ENCODE assay signal across 8 mouse cellular contexts in genomic region chr12:102757055-102757688, GRCm38 (mm10). TPM values are rescaled to one million over a fixed set of nuclear protein-coding genes. Genes with fewer than 3 reads are reported as not detected.
DNase-seq lines count a peak whose midpoint lies in the region; ATAC-seq and TF ChIP-seq lines count a peak whose summit lies in the region.

No protein-coding gene starts in this region.

- H3K27me3 ChIP-seq in heart, embryonic 16.5 days (ENCODE audit: control insufficient read depth, insufficient read depth, low read length), result no peaks in the 10 kb centered on the region
- no peaks in the 10 kb centered on the region for H3K27me3 ChIP-seq in liver, embryonic 16.5 days (ENCODE audit: control insufficient read depth, insufficient read depth, low read depth, low read length)

- H3K9ac ChIP-seq in heart, embryonic 16.5 days (ENCODE audit: low read length), result peak overlapping the region; percentile 87
- peak overlapping the region; percentile 82 for H3K9ac ChIP-seq in liver, embryonic 16.5 days (ENCODE audit: low read depth, low read length)

- DNase-seq in kidney, adult 11 months, result peak; percentile 11
- DNase-seq in kidney, adult 8-10 months, result no peak
- peak; percentile 93 for DNase-seq in testis, postnatal 10 days (ENCODE audit: low spot score)
- DNase-seq in left cerebral cortex, adult 8-10 months (ENCODE audit: low spot score in 2 of 2), result no peak
- no peak for DNase-seq in Muller cell, postnatal 12 days (ENCODE audit: inconsistent ontology term)

- peak overlapping the region; percentile 93 for H3K4me3 ChIP-seq in bone marrow macrophage, adult 2 months (ENCODE audit: insufficient read depth, low read length)
- H3K4me3 ChIP-seq in heart, embryonic 16.5 days (ENCODE audit: low read length), result peak overlapping the region; percentile 75
- peak overlapping the region; percentile 94 for H3K4me3 ChIP-seq in liver, embryonic 16.5 days (ENCODE audit: low read depth, low read length)

- ATAC-seq in heart, embryonic 16.5 days (replicated peaks; ENCODE audit: extremely low read depth, insufficient read depth, low FRiP score), result peak; percentile 82
- ATAC-seq in liver, embryonic 16.5 days (ENCODE audit: low read depth), result peak; percentile 75

- peaks cover under 1% of the 10 kb centered on the region for H3K36me3 ChIP-seq in heart, embryonic 16.5 days (ENCODE audit: control insufficient read depth, insufficient read depth)
- no peaks in the 10 kb centered on the region; the same call in 1 of the 2 replicates for H3K36me3 ChIP-seq in liver, embryonic 16.5 days (ENCODE audit: control insufficient read depth, insufficient read depth)

- WGBS in heart, embryonic 16.5 days, result 1% methylated on average over 46 of the region's 46 CpGs
- 1% methylated on average over 46 of the region's 46 CpGs for WGBS in liver, embryonic 16.5 days (ENCODE audit: insufficient replicate concordance)

- TF ChIP-seq CTCF in bone marrow macrophage, adult 2 months (IDR thresholded peaks at IDR 0.05; ENCODE audit: low read depth, low read length), result no peak

- H3K4me1 ChIP-seq in bone marrow macrophage, adult 2 months (ENCODE audit: control insufficient read depth, insufficient read depth, low read length), result peaks cover 7% of the 10 kb centered on the region
- H3K4me1 ChIP-seq in heart, embryonic 16.5 days (ENCODE audit: control insufficient read depth, insufficient read depth, low read length), result peaks cover 16% of the 10 kb centered on the region
- peaks cover 24% of the 10 kb centered on the region for H3K4me1 ChIP-seq in liver, embryonic 16.5 days (ENCODE audit: control insufficient read depth, low read depth, low read length)

- H3K9me3 ChIP-seq in heart, embryonic 16.5 days (replicated peaks; ENCODE audit: control insufficient read depth, low read length), result no peaks in the 10 kb centered on the region
- H3K9me3 ChIP-seq in liver, embryonic 16.5 days (replicated peaks; ENCODE audit: control insufficient read depth, low read length), result no peaks in the 10 kb centered on the region

- peak overlapping the region; percentile 73 for H3K27ac ChIP-seq in bone marrow macrophage, adult 2 months (ENCODE audit: insufficient read depth, low read depth, low read length)
- H3K27ac ChIP-seq in heart, embryonic 16.5 days (ENCODE audit: low read length), result peak overlapping the region; percentile 92
- peak overlapping the region; percentile 85 for H3K27ac ChIP-seq in liver, embryonic 16.5 days (ENCODE audit: low read length)

- 0 out of 2 replicates have a peak, but pooled peaks have one; percentile 25 for TF ChIP-seq POLR2A in bone marrow macrophage, adult 2 months (IDR thresholded peaks at IDR 0.05; ENCODE audit: borderline replicate concordance, low read depth, low read length)

- H3K4me2 ChIP-seq in heart, embryonic 16.5 days (ENCODE audit: low read depth, low read length), result peak overlapping the region; percentile 85
- peak overlapping the region; percentile 82 for H3K4me2 ChIP-seq in liver, embryonic 16.5 days (ENCODE audit: low read depth, low read length)

RNA-seq across cellular contexts. Expression of gene Gm28051, which starts 0.4 kb away (rescaled TPM):
- not detected in 2 replicates for polyA plus RNA-seq in bone marrow macrophage, adult 2 months (2012; ENCODE audit: insufficient read depth, insufficient read length, missing spikeins)
- not detected in 2 replicates for polyA plus RNA-seq in heart, embryonic 16.5 days (2015; fragmentation: Nextera tagmentation; extraction: Ambion mirVana)
- polyA plus RNA-seq in liver, embryonic 16.5 days (2015; fragmentation: Nextera tagmentation; extraction: Ambion mirVana), result not detected in 2 replicates
- not detected for total RNA-seq in left cerebral cortex, adult 8-10 months (2022)

RNA-seq across cellular contexts. Expression of gene Gon7, which starts 0.4 kb away (rescaled TPM):
- polyA plus RNA-seq in bone marrow macrophage, adult 2 months (2012; ENCODE audit: insufficient read depth, insufficient read length, missing spikeins), result 9.9 and 14.3 TPM in 2 replicates
- 20.0 and 27.2 TPM in 2 replicates for polyA plus RNA-seq in heart, embryonic 16.5 days (2015; fragmentation: Nextera tagmentation; extraction: Ambion mirVana)
- polyA plus RNA-seq in liver, embryonic 16.5 days (2015; fragmentation: Nextera tagmentation; extraction: Ambion mirVana), result 10.1 and 13.0 TPM in 2 replicates
- 10 to 100 TPM; 12.7 to 15.0 (median 13.4) TPM for total RNA-seq in left cerebral cortex, adult 8-10 months (2022)

RNA-seq across cellular contexts. Expression of gene Ubr7, which starts 0.6 kb away (rescaled TPM):
- polyA plus RNA-seq in bone marrow macrophage, adult 2 months (2012; ENCODE audit: insufficient read depth, insufficient read length, missing spikeins), result 16.1 and 17.9 TPM in 2 replicates
- 33.0 and 33.3 TPM in 2 replicates for polyA plus RNA-seq in heart, embryonic 16.5 days (2015; fragmentation: Nextera tagmentation; extraction: Ambion mirVana)
- polyA plus RNA-seq in liver, embryonic 16.5 days (2015; fragmentation: Nextera tagmentation; extraction: Ambion mirVana), result 17.5 and 17.6 TPM in 2 replicates
- total RNA-seq in left cerebral cortex, adult 8-10 months (2022), result 10 to 100 TPM; 30.1 to 31.7 (median 31.3) TPM

RNA-seq across cellular contexts. Expression of gene Gm20604, which starts 1.3 kb away (rescaled TPM):
- polyA plus RNA-seq in bone marrow macrophage, adult 2 months (2012; ENCODE audit: insufficient read depth, insufficient read length, missing spikeins), result 5.0 and 7.7 TPM in 2 replicates
- 16.7 and 17.4 TPM in 2 replicates for polyA plus RNA-seq in heart, embryonic 16.5 days (2015; fragmentation: Nextera tagmentation; extraction: Ambion mirVana)
- polyA plus RNA-seq in liver, embryonic 16.5 days (2015; fragmentation: Nextera tagmentation; extraction: Ambion mirVana), result 6.3 and 6.7 TPM in 2 replicates
- total RNA-seq in left cerebral cortex, adult 8-10 months (2022), result 10 to 100 TPM; 15.1 to 21.1 (median 18.1) TPM

RNA-seq across cellular contexts. Expression of gene Tmem251, which starts 13.6 kb away (rescaled TPM):
- 8.0 and 8.1 TPM in 2 replicates for polyA plus RNA-seq in bone marrow macrophage, adult 2 months (2012; ENCODE audit: insufficient read depth, insufficient read length, missing spikeins)
- polyA plus RNA-seq in heart, embryonic 16.5 days (2015; fragmentation: Nextera tagmentation; extraction: Ambion mirVana), result 7.7 and 8.3 TPM in 2 replicates
- polyA plus RNA-seq in liver, embryonic 16.5 days (2015; fragmentation: Nextera tagmentation; extraction: Ambion mirVana), result 4.6 and 4.7 TPM in 2 replicates
- 1 to 10 TPM; 5.3 to 6.3 (median 5.9) TPM for total RNA-seq in left cerebral cortex, adult 8-10 months (2022)

Comparison
In these comparisons a context has a peak if more than half of its experiments do, and no peak if none do; other contexts are left out.
1. DNase-seq: peak in kidney, adult 11 months (single experiment) and testis, postnatal 10 days (single experiment); none in kidney, adult 8-10 months (0 of 2), left cerebral cortex, adult 8-10 months (0 of 2) and Muller cell, postnatal 12 days (single experiment).
2. Peak in every context shown above with its lines, with median percentiles within 50 percentile points of each other: H3K27ac ChIP-seq and H3K4me3 ChIP-seq.